Mouse (Mus musculus) frontal cortex, postnatal 10 days (tissue): ENCODE data around the gene Ube4b.

Experiments
- DNase-seq, 2 experiments: peaks; one replicate each; pipeline ENCODE4 v3.0.0; 2022; ENCODE audit warnings: low spot score in 2 of 2, mixed read lengths in 1 of 2

The Ube4b gene

DNA sequence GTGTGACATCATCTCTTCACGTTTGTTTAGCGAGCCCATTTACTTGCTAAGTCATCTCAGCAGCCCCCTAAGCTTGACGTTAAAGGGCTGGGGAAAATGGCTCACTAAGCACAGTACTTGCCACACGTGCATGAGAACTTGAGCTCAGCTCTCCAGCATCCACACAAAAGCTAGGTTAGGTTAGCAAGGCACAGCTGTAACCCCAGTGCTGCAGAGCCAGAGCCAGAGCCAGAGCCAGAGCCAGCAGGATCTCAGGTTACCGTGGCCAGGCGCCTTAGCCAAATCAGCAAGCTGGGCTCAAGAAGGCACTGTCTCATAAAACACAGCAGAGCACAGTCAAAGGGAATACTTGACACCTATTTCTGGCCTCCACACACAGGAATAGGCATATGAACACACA, 31.0 kb downstream of the Ube4b start:
- DNase-seq, result no peak

GRCm38 (mm10) chr4:149394292-149394691, 32.3 kb downstream of the Ube4b start:
- no peak for DNase-seq

- DNase-seq, result no peak
Observed at GRCm38 (mm10) chr4:149393311-149393995, 33.1 kb downstream of the Ube4b start.

GRCm38 (mm10) chr4:149392359-149392758, 34.2 kb downstream of the Ube4b start:
- DNase-seq, result no peak

- DNase-seq, result no peak
Observed at GRCm38 (mm10) chr4:149381001-149381400, 45.5 kb downstream of the Ube4b start.

DNA sequence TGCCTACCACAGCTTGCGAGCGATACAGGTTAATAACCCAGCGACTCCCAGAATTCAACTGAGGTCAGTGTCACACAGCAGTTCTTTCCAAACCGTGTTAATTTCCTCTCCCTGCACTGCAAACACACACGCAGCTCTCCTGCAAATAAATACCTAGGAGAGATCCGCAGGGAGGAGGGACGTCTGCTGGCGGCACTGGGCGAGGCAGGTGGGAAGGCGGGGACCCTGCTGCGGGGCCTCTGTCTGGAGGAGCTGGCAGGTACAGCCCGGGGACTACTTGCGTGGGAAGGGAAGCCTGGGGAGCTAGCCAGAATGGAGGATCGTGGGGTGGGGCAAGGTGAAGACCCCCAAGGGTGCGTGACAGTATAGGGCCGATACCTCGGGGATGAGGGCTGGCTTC, 46.7 kb downstream of the Ube4b start:
- no peak for DNase-seq

GRCm38 (mm10) chr4:149378819-149379218, 47.7 kb downstream of the Ube4b start:
- no peak for DNase-seq

DNA sequence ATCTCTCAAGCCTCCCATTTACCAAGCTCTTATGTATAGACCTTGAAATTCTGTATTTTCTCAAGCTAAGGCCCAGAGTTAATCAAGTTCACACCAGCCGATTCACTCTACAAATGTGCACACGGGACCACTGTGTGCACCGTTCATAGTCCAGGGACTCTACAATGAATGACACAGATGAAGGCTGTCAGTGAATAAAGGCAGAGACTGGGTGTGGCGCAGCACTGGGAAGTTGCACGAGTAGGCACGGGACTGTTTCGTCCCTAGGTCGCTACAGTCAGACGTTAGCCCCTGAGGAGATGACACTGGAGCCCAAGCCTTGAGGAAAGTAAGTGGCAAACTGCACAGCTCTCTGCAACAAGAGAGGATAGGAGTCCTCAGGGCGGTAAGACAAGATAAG, 50.5 kb downstream of the Ube4b start:
- no peak for DNase-seq

GRCm38 (mm10) chr4:149374662-149375061, 51.9 kb downstream of the Ube4b start:
- DNase-seq, result no peak

GRCm38 (mm10) chr4:149373927-149374326, 52.6 kb downstream of the Ube4b start:
- no peak for DNase-seq

DNA sequence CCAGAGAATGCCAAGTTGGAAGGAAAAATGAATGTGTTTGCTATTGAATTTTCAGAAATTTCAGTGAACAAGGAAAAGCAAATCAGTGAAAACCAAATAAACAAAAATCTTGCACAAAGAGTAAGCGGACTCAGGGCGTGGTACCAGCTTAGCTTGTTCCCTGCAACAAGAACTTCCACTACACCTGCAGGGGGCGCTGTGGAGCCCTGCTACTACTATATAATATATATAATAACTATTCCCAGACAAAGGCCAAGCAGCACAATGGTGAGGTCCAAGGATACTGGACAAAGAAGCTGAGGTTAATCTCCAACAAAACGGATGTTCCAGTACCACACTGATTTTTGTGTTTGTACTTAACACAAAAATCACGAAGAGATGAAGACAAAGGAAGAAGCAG, 53.1 kb downstream of the Ube4b start:
- DNase-seq, result no peak

- DNase-seq, result peak; percentile 20 to 31
Observed at GRCm38 (mm10) chr4:149365702-149366370, 60.7 kb downstream of the Ube4b start.

DNA sequence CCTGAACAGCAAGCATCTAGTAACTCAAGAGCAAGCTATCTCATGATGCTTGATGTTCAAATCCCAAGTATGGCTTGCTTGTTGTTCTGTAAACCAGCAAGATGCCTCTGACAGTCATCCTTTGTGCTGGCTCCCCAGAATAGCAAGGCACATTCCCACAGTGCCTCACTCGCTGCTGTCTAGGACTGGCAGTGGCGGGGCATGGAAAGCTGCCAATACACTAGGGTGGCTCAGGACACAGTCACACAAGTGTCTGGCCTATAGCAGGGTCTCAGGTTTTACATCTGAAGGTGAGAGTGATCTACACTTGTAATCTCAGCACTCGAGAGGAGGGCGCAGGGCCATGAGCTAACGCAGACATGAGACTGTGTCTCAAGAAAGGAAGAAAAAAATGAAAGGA, 61.7 kb downstream of the Ube4b start:
- peak in 1 of 2 experiments; percentile 30 for DNase-seq

GRCm38 (mm10) chr4:149361051-149361450, 65.5 kb downstream of the Ube4b start:
- no peak for DNase-seq

- DNase-seq, result no peak
Observed at GRCm38 (mm10) chr4:149360647-149361046, 65.9 kb downstream of the Ube4b start.

DNA sequence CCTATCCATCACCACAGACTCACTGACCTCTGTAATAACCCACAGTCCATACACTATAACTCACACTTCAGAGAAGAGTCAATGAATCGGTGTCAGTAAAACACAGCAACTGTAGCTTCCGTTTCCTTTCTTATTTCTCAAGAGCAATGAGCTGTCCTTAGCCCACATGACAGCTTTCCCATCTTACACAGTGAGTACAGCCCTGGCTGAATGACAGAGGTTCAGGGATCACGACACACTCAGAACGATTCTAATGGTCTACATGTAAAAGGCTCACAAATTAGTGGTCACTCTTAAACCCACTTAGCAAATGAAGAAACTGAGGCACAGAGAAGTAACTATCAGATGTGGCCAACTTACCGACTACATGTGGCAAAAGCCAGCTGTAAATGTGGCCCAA, 68.6 kb downstream of the Ube4b start:
- DNase-seq, result no peak

- DNase-seq, result no peak
Observed at GRCm38 (mm10) chr4:149354671-149355070, 71.9 kb downstream of the Ube4b start.

- no peak for DNase-seq
Observed at GRCm38 (mm10) chr4:149351596-149352150, 74.9 kb downstream of the Ube4b start.

DNA sequence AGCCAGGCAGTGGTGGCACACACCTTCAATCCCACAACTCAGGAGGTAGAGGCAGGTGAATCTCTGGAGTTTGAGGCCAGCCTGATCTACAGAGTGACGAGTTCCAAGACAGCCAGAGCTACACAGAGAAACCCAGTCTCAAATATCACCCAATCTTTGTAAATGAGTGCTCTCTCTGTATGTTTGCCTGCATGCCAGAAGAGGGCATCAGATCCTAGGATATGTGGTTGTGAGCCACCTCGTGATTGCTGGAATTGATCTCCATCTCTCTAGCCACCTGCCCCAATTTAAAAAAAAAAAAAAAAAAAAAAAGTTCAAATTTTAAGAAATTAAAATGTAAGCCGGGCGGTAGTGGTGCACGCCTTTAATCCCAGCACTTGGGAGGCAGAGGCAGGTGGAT, 77.6 kb downstream of the Ube4b start:
- no peak for DNase-seq

DNA sequence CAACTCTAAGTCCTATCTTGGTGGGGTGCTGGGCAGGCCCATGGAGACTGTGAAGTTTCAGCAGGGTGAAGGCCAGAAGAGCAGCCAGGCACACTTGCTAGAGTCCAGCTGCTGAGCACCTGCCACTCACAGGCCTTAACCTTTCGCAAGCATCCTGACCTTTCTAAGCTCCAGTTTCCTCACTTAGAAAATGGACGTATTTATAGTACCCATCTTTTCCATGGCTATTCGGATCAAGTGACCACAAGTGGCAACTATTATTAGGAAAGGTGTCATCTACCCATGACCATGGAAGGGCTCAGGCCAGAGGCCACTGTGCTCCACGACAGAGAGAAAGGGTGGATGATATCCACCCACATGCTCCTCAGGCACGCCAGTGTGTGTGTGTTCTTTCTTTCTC, 80.7 kb downstream of the Ube4b start:
- no peak for DNase-seq

- no peak for DNase-seq
Observed at GRCm38 (mm10) chr4:149344311-149344710, 82.2 kb downstream of the Ube4b start.

DNA sequence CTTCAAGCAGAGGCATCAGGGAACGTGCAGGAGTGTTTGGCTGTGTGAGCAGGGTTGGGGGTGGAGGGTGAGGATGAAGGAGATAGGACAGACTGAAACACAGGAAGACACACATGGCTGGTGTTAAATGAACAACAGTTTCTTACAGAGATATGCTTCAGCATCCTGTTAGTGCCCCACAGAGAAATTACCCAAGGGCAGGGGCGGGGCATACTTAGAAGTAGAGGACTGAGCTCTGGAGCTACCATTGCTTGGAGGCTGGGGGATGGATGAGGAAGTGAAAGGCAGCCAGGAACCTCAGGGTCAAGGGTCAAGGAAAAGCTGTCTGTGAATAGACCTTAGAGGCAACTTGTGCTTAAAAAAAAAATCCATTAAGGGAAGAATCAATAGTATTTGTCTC, 85.9 kb downstream of the Ube4b start:
- DNase-seq, result no peak
